Mouse (Mus musculus): ENCODE data around the gene Gpr18. TPM values are rescaled to one million over a fixed set of nuclear protein-coding genes. Genes with fewer than 3 reads are reported as not detected.
"Not testable (repeated sequence)": the region's sequence is repeated elsewhere in the genome, so short reads cannot be mapped to it uniquely, and the experiment has no call there.

Gene Gpr18
- total RNA-seq, 4 experiments from 2014 or later, result 0.16 to 0.23 (median 0.19) TPM; not detected in 1

GRCm38 (mm10) chr14:121893747-121894146 lies 21.8 kb downstream of the Gpr18 start:
- DNase-seq (ENCODE audit: low spot score), result no peak

- no peak for DNase-seq (ENCODE audit: low spot score)
Measured at GRCm38 (mm10) chr14:121884150-121884797, 31.3 kb downstream of the Gpr18 start.

DNA sequence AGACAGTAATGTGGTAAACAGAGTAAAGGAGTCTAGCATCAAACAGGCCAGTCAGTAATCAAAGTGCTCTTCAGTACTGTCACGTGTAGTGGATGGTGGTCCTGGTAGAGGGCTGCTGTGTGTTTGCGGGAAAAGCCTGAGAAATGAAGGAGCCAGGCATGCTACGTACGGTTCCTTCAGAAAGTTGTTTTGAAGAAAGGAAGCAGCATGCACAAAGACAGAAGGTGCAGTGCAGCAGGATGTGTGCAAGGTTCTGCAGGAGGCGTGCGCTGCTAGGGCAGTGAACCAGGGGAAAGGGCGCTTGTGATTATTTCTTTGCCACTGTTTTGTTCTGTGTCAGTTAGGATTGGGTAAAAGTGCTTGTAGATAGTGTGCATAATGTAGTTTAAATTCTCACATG lies 34.4 kb downstream of the Gpr18 start:
- no peak for DNase-seq (ENCODE audit: low spot score)

- DNase-seq (ENCODE audit: low spot score), result no peak
Measured at GRCm38 (mm10) chr14:121879266-121879840, 36.2 kb downstream of the Gpr18 start.

DNA sequence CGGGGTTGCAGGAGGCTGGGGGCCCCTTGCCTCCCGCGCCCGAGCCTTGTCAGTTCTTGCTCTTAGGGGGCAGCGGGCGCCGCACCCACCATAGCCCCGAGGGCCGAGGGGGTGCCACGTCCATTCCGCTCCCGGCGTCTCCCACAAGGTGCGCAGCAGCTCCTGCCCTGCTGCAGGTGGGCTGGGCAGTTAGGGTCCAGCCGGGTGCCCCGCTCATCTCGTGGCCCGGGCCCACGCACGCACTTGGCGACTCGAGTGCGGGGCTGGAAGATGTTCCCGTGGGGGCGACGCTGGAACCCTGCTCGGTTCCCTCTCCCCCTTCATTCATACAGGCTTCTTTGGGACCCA lies 36.7 kb downstream of the Gpr18 start:
- DNase-seq (ENCODE audit: low spot score), result no peak

- peak; percentile 97 for DNase-seq (ENCODE audit: low spot score)
Measured at GRCm38 (mm10) chr14:121878176-121878858, 37.3 kb downstream of the Gpr18 start, which contains the start of gene Ubac2. Gene Ubac2, plus strand, starts transcription at chr14:121878620.

GRCm38 (mm10) chr14:121877640-121878039 lies 37.9 kb downstream of the Gpr18 start:
- no peak for DNase-seq (ENCODE audit: low spot score)

GRCm38 (mm10) chr14:121876860-121877259 lies 38.7 kb downstream of the Gpr18 start:
- no peak for DNase-seq (ENCODE audit: low spot score)

GRCm38 (mm10) chr14:121876190-121876589 lies 39.4 kb downstream of the Gpr18 start:
- DNase-seq (ENCODE audit: low spot score), result not testable (repeated sequence)

DNA sequence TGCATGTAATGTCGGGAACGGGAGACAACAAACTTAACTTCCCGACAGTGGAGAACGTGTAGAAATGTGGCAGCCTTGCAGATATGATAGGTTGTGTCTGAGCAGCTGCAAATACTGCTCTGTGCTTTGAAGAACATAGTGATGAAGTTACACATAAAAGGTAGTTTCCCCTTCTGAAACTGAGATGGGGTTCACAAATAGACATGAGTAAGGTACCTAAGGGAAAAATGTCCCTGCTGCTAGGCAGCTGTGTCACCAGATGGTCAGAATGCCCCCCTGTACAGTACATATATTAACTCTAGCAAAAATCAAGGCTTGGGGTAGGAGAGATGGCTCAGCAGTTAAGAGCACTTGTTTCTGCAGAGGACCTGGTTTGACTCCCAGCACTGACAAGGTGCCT lies 41.9 kb downstream of the Gpr18 start:
- DNase-seq (ENCODE audit: low spot score), result no peak

DNA sequence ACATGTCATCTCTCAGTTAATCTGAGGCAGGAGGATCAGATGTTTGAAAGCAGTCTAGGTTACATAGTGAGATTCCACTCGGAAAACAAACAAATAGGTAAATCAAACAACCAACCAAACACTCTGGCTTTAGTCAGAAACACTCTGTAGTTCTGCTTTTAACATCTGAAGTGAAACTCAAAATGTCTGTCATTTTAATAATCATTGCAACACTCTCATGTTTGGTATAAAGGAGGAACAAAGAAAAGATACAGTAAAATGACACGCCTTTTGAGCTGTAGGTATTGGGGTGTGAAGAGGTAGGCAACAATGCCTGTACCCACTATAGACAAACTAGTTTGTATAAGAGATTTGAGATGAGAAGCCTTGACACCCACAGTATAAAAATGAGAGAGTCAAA lies 42.4 kb downstream of the Gpr18 start:
- DNase-seq (ENCODE audit: low spot score), result no peak

DNA sequence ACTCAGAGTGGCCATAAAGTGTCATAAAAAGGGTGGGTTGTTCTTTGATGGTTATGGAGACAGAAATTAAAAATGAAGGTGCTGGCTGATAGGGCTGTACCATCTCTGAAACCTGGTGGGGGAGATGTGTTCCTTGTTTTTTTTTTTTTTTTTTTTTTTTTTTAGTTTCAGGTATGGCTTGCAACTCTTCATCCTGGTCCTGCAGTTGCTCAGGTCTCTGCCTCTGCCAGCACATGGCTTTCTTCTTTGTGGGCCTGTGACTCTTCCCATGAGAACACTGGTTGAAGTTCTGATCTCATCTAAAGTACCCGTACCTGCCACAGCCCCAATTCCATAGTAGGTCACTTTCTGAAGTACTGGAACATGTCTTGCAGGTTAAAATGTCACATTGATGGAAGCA lies 42.8 kb downstream of the Gpr18 start:
- DNase-seq (ENCODE audit: low spot score), result no peak

DNA sequence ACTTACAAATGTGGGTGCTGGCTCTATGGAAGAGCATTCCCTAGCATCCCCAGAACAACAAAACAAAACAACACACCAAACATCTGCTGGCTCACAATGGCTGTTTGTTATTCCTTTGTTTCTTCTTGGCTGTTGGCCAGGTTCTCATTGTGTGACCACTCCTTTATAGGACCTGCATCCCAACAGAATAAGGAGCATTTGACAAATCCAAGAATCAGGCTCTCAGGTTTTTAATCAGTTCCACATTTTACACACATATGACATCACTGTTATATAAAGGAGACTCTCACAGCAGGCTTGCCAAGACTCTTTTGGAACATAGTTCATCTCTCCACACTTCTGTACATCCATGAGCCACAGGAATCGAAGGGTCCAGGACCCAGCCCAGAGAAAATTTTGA lies 46.5 kb downstream of the Gpr18 start:
- DNase-seq (ENCODE audit: low spot score), result no peak

DNA sequence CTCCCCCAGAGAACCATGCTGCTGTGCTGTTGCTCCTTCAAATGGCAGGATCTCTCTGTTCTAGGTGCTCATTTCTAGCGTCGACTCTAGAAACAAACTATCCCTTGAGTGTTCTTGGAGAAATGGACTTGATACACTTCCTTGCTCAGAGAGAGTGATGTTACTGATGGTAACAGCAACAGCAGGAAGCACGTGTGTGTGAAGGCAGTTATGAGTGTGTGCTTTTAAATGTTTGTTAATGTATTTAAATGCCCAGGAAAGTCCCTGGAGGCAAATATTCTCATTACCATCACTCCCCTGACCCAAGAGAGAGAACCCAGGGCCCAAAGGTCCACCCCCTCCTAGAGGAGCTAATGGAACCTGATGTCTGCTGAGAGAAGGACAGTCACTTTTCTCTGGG lies 49.0 kb downstream of the Gpr18 start:
- no peak for DNase-seq (ENCODE audit: low spot score)

GRCm38 (mm10) chr14:121865162-121865561 lies 50.4 kb downstream of the Gpr18 start:
- peak; percentile 74 for DNase-seq (ENCODE audit: low spot score)

Other genes with a start within 250 kb of the Gpr18 start
- 10 to 100 TPM; 23.6 to 29.0 (median 26.3) TPM for gene Dock9, start 117.9 kb downstream of the Gpr18 start, total RNA-seq (2022)
- gene Ubac2, start 37.2 kb downstream of the Gpr18 start, total RNA-seq (2022), result 10 to 100 TPM; 30.4 to 31.5 (median 30.8) TPM
- 1 to 10 TPM in 3 of 4 experiments, under 1 TPM in 1; 0.87 to 1.7 (median 1.1) TPM for gene Gpr183, start 49.4 kb upstream of the Gpr18 start, total RNA-seq (2022)
- not detected for gene Timm8a2, start 118.9 kb upstream of the Gpr18 start, total RNA-seq (2022)
- gene Tm9sf2, start 191.3 kb upstream of the Gpr18 start, total RNA-seq (2022), result 100 to 1,000 TPM; 120 to 144 (median 136) TPM

Measured in heart, adult 8-10 months (tissue).